Mouse (Mus musculus): ENCODE results near the gene Gm21764. TPM values are rescaled to one million over a fixed set of nuclear protein-coding genes. Genes with fewer than 3 reads are reported as not detected.
"Not testable (repeated sequence)": the region's sequence is repeated elsewhere in the genome, so short reads cannot be mapped to it uniquely, and the experiment has no call there.

The Gm21764 gene
- not detected for total RNA-seq (2021)
- long read RNA-seq, experiment 1: 0 reads
- long read RNA-seq, experiment 2: 0 reads

- not testable (repeated sequence) for DNase-seq (ENCODE audit: low spot score in 2 of 2)
Observed at GRCm38 (mm10) chrY:18061712-18062111, at the start of gene Gm21764. TSS of gene Gm21764 (minus strand) at chrY:18061812.

- DNase-seq (ENCODE audit: low spot score in 2 of 2): not testable (repeated sequence)
Observed at GRCm38 (mm10) chrY:18088816-18089215, 27.2 kb upstream of the Gm21764 start, which contains the start of gene Ssty1. TSS of gene Ssty1 (plus strand) at chrY:18089116.

Other genes starting within 250 kb of the Gm21764 start
- not detected for gene Gm21904, start 215.5 kb downstream of the Gm21764 start, total RNA-seq (2021)
- not detected for gene Gm20772, start 187.1 kb downstream of the Gm21764 start, total RNA-seq (2021)
- gene Gm20831, start 187.1 kb downstream of the Gm21764 start, total RNA-seq (2021): not detected
- gene Srsy, start 124.5 kb downstream of the Gm21764 start, total RNA-seq (2021): not detected
- gene Ssty1, start 27.3 kb upstream of the Gm21764 start, total RNA-seq (2021): not detected

All from left cerebral cortex, adult 18-20 months (tissue).